ENCODE assay signal across 17 mouse cellular contexts in genomic region chr1:47511426-47511825, GRCm38 (mm10).
"Had no signal": no experiment of that assay in that cellular context is flagged by ENCODE, and none has a peak within 500 bp of the region (broad histone marks: within the 10 kb centered on the region; RNA-seq: fewer than 3 reads in every experiment).

No protein-coding gene starts in this region.

- H3K27me3 ChIP-seq: liver, embryonic 13.5 days; midbrain, embryonic 13.5 days; neural tube, embryonic 13.5 days; stomach, embryonic 15.5 days had no signal

- DNase-seq: kidney, adult 2 months; kidney, postnatal 25 days; liver, embryonic 13.5 days; lung, adult 2 months; retina, postnatal 1 day; right cerebral cortex, postnatal 25 days; spleen, adult 18-20 months; thymus, postnatal 25 days had no signal

- H3K4me2 ChIP-seq: liver, embryonic 13.5 days; midbrain, embryonic 13.5 days; neural tube, embryonic 13.5 days; stomach, embryonic 15.5 days had no signal

- H3K27ac ChIP-seq: kidney, postnatal 0 days; left cerebral cortex, adult 2 months; liver, embryonic 13.5 days; macrophage; midbrain, embryonic 13.5 days; neural tube, embryonic 13.5 days; stomach, embryonic 15.5 days had no signal

- H3K36me3 ChIP-seq: liver, embryonic 13.5 days; midbrain, embryonic 13.5 days; neural tube, embryonic 13.5 days; stomach, embryonic 15.5 days had no signal

- ATAC-seq: intestine, postnatal 0 days; midbrain, embryonic 13.5 days; midbrain, embryonic 16.5 days had no signal

- H3K9ac ChIP-seq: liver, embryonic 13.5 days; midbrain, embryonic 13.5 days; neural tube, embryonic 13.5 days; stomach, embryonic 15.5 days had no signal

- H3K4me3 ChIP-seq: left cerebral cortex, adult 2 months; liver, embryonic 13.5 days; midbrain, embryonic 13.5 days; myocyte; neural tube, embryonic 13.5 days; stomach, embryonic 15.5 days had no signal

- H3K9me3 ChIP-seq: liver, embryonic 13.5 days; midbrain, embryonic 13.5 days; neural tube, embryonic 13.5 days; stomach, embryonic 15.5 days had no signal

- H3K4me1 ChIP-seq: liver, embryonic 13.5 days; midbrain, embryonic 13.5 days; neural tube, embryonic 13.5 days; stomach, embryonic 15.5 days had no signal
